Mouse (Mus musculus): ENCODE measurements at regions not wholly inside any gene's neighbourhood (a gene's known extent, or its start where the extent isn't known, plus 50 kb on each side); places are given as distances from the start of the nearest gene placed in this dataset.
"Not testable (repeated sequence)": the region's sequence is repeated elsewhere in the genome, so short reads cannot be mapped to it uniquely, and the experiment has no call there.

DNA sequence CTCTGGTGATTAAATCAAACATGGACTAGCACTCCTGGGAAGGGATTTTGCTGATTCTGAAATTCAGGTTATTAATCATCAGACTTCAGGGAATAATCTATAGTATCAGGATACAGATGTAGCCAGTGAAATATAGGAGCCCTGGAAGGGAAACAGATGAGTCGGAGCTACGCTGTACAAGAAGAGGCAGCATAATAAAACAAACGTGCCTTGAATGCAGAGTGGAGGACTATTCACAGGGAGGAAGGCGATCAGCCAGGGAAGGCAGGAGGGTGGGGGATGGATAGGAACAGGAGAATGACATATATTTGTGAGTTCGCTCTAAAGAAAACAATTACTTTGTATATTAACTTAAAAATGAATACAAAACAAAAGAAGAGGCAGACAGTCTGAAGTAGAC, 286.6 kb upstream of the Got2 start:
- DNase-seq (ENCODE audit: extremely low spot score, low read depth, low spot score), result no peak

DNA sequence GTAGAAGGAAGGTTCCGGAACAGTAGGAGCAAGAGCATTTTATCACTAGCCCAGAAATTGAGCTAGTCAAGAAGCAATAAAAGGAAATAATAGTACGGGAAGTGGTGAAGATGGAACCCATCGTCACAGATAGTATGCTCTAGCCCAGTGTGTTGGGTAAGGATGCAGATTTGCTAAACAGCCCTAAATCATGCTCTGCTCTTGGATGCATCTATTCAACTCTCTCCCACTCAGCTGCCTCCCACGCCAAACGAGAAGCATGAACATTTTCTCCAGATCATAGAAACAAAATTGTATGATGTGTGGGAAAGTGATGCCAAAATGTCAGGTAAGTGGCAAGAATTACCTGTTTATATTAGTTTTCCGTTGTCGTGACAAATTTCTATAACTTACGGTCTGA, 276.6 kb upstream of the Got2 start:
- no peak for DNase-seq (ENCODE audit: extremely low spot score, low read depth, low spot score)

DNA sequence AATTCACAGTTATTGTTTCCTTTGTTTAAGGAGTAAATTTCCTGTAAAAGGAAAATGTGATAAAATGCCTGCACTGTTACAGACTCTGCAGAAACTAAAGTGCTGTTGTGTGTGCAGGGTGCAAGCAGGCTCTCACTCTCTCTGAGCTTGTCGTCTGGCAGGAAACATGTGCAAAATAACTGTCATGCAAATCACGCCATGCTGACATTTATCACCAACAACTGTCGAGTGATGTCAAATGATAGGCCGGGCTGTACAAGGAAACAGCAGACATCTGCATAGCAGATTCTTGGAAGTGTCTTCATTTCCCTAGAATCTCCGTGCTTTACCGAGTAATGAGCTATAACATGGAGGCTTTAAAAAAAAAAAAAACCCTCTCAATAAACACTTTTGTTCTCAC, 271.6 kb upstream of the Got2 start:
- no peak for DNase-seq (ENCODE audit: extremely low spot score, low read depth, low spot score)

GRCm38 (mm10) chr8:96152496-96153250, 264.3 kb upstream of the Got2 start:
- DNase-seq (ENCODE audit: extremely low spot score, low read depth, low spot score), result peak; percentile 16

GRCm38 (mm10) chr8:96152056-96152455, 263.7 kb upstream of the Got2 start:
- no peak for DNase-seq (ENCODE audit: extremely low spot score, low read depth, low spot score)

- no peak for DNase-seq (ENCODE audit: extremely low spot score, low read depth, low spot score)
These were observed 262.7 kb upstream of the Got2 start for GRCm38 (mm10) chr8:96151065-96151472.

GRCm38 (mm10) chr8:96132183-96132582, 243.8 kb upstream of the Got2 start:
- no peak for DNase-seq (ENCODE audit: extremely low spot score, low read depth, low spot score)

GRCm38 (mm10) chr8:96128329-96128728, 240.0 kb upstream of the Got2 start:
- DNase-seq (ENCODE audit: extremely low spot score, low read depth, low spot score), result no peak

GRCm38 (mm10) chr8:96100817-96101216, 212.5 kb upstream of the Got2 start:
- DNase-seq (ENCODE audit: extremely low spot score, low read depth, low spot score), result no peak

- no peak for DNase-seq (ENCODE audit: extremely low spot score, low read depth, low spot score)
These were observed 204.6 kb upstream of the Got2 start for GRCm38 (mm10) chr8:96092931-96093330.

DNA sequence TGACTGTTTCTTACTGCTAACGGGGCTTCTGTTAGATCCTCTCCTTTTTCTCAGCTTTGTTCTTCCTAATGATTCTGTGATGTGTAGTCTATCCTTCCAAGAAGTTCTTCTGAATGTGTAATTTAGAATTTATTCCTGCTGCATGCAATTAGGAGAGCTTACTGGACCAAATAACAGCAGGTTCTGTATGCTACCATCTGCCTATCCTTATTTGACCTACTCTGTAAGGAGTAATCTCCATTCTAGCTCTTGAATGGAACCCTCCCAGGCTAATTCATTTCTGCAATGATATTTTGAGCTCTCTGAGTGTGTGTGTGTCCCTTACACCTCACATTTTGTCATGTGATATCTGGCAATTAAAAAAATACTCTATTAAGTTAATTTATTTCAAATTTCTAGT, 201.9 kb upstream of the Got2 start:
- no peak for DNase-seq (ENCODE audit: extremely low spot score, low read depth, low spot score)

DNA sequence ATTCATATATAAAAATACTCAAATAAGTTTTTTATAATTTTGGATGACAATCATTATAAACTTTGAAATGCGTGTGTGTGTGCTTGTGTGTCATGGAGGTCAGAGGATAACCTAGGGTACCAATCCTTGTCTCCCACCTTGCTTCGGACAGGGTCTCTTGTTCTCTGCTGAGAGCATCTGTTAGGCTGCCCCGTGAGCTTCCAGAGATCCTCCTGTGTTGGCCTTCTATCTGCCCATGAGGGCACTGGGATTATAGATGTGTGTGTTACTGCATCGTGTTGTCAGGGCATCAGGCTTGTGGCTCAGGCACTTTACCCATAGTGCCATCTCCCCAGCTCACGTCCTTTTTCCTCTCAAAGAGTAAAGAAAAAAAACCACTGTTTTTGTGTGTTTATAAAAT, 180.0 kb upstream of the Got2 start:
- no peak for DNase-seq (ENCODE audit: extremely low spot score, low read depth, low spot score)

DNA sequence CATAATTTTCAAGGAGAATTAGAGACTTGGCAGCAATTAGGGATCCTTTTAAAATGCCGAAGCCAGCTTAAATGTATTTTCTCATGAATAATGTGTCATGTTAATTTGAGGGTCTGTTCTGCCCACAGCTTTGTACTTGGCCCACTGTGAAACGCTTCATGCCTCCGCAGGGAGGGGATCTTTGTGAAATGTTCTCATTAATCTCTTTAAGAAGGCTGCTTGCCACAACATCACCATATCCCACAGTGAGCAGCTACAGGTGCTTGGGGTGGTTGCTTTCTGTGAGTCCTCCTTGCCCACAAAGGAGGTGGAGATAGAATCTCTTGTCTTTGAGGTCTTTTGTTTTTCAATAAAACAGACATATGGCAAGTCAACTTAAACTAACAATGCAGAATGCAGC, 159.3 kb upstream of the Got2 start:
- DNase-seq (ENCODE audit: extremely low spot score, low read depth, low spot score), result no peak

GRCm38 (mm10) chr8:96042335-96042734, 154.0 kb upstream of the Got2 start:
- no peak for DNase-seq (ENCODE audit: extremely low spot score, low read depth, low spot score)

DNA sequence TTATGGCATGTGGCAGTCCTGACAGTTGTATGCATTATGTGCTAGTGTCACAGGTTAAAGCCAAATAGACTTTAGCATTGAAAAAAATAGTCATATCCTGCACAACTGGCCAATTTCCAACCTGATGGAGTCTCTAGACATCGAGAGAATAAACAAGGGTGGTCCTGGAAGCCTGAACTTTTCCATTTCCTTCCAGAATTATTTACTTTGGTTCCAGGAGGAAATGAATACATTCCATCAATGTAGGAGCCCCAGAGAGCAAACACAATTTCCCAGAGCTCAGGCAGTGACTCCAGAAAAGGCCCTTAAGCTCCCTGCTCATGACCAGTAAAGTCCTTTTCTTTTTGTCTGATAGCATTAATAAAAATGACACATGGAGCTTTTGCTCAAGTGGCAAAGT, 151.9 kb upstream of the Got2 start:
- no peak for DNase-seq (ENCODE audit: extremely low spot score, low read depth, low spot score)

GRCm38 (mm10) chr8:96018742-96019141, 130.4 kb upstream of the Got2 start:
- not testable (repeated sequence) for DNase-seq (ENCODE audit: extremely low spot score, low read depth, low spot score)

DNA sequence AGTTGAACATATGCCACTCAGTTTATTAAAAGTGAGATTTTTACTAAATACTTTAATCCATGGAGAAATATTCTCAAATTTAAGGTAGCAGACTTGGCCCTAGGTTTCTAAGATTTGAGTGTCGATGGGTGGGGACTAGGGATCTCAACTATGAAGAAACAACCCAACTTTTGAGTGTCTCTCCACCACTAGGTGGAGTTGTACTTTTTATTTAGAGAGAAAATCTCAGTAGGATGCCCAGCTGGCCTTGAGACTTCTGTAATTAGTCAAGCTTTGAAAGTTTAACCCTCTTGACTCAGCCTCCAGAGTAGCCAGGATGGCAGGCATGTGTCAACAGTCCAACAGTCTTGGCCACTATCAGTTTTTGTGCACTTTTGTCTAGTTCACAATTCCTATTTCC, 123.7 kb upstream of the Got2 start:
- DNase-seq (ENCODE audit: extremely low spot score, low read depth, low spot score), result no peak

DNA sequence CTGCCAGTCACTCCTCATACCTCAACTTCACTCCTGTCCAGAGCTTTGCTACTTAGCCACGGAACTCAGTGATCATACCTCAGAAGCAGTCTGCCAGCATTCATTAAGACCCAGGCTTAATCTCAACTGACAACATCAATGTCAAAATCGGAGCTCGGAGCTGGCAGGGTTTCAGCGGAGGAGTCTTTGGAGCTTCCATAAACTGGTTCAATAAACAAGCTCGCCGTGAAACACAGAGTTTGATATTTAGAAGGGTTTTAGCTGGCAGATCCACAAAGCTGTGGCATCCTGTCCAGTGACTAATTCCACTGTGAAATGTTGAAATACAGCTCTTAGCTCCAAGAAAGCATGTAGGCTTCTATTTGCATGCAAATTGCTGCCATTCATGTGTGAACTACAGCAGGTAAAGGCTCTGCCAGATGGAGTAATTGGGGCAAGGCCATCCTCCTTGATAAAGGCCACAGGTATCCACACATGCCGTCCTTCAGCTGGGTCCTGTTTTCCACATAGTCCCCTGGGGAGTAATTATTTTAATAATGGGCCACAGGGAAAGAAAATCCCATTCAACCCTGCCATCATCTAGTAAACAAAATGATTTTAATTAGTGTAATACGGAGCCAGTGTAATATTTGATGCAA, 103.6 kb upstream of the Got2 start:
- no peak for DNase-seq (ENCODE audit: extremely low spot score, low read depth, low spot score)

- no peak for DNase-seq (ENCODE audit: extremely low spot score, low read depth, low spot score)
These were observed 100.5 kb upstream of the Got2 start for GRCm38 (mm10) chr8:95988616-95989380.

DNA sequence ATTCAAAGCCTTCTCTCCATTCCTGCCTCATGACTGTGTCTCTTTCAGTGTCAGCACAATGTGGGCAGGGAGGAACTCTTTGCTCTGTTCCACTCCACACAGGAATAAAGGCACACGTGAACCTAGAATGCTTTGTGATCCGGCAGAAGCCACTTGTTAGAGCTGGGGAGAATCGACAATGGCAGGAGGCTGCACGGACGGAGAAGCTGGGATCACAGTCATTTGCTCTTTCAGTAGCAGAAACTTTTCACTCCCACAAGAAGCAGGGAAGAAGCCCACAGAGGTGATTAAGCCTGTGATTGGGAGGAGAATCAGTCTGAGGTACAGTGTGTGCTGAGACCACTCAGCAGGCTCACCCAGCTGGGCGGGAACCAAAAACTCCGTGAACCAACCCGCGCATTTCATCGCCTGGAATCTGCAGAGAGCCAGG, 98.7 kb upstream of the Got2 start:
- no peak for DNase-seq (ENCODE audit: extremely low spot score, low read depth, low spot score)

- no peak for DNase-seq (ENCODE audit: extremely low spot score, low read depth, low spot score)
These were observed 98.1 kb upstream of the Got2 start for GRCm38 (mm10) chr8:95986410-95986809.

GRCm38 (mm10) chr8:95983690-95984089, 95.3 kb upstream of the Got2 start:
- no peak for DNase-seq (ENCODE audit: extremely low spot score, low read depth, low spot score)

Measured in hindlimb bud, embryonic 11.5 days (tissue).